Mouse (Mus musculus) spleen, postnatal 0 days (tissue): ENCODE measurements around the gene Dhx58. TPM values are rescaled to one million over a fixed set of nuclear protein-coding genes. Genes with fewer than 3 reads are reported as not detected.

Experiments used
- polyA plus RNA-seq: library from polyadenylated mRNA; unstranded; fragments of >200 nt; fragmentation: Nextera tagmentation; extraction: Ambion mirVana; gene quantifications from 2 replicates; pipeline ENCODE4 v1.2.1, GENCODE M21; 2015

The Dhx58 gene
- 6.6 and 10.1 TPM in 2 replicates for polyA plus RNA-seq

DNA sequence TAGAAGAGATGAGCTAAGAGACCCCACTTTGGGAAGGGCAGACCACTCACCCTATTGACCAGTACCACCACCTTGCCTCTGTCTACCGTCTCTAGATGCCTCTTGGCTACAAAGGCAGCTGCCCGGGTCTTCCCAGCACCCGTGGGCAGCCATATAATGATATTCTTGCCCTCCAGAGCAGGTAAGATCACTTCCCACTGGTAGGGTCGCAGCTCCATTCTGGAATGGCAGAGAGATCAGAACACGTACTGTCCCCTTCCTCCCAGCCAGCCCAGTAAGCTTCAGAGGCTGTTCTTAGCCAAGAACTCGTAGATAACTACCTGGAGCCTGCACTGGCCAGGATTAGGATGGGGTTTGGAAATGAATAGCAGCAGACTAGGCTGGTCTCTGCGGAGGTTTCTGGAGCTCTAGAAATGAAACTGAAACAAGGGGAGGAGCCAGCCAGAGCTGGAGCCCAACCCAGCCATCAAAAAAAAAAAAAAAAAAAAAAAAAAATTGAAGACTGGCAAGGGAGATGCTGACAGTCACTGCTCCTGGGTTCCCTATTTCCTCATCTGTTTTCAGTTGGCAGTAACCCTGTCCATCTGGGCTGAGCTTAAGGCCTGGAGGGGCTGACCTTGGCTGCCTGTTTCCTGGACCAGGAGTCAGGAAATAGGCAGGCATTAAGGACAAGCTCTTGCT, at the start of gene Dhx58:
TSS of gene Dhx58 (minus strand) at position 421 of the 681 bp plus-strand sequence.

DNA sequence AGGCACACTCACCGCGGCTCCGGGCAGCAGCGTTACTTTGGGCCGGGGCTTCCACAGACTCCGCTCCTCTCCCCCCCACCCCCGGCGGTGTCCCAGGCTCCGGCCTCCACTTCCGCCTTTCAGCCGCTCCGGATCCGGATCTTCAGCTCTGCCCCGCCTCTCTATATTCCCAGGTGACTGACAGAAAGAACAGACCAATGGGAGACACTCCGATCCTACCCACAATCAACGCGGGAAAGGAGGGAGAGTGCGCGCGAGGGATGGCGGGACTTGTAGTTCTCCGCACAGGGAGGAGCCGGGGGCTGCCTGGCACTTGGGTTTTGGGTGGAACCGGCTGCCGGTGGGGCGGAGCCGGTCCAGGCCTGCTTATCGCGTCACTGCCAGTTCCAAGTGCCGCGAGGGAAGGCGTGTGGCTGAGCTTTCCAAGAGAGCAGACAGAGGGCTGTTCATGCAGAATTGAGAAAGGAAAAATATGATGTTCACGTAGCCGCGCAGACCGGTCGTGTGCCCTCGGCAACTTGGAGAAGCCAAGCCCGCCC, 34.1 kb upstream of the Dhx58 start, which contains the start of gene Rab5c:
TSS of gene Rab5c (minus strand) at position 150 of the 539 bp plus-strand sequence.

DNA sequence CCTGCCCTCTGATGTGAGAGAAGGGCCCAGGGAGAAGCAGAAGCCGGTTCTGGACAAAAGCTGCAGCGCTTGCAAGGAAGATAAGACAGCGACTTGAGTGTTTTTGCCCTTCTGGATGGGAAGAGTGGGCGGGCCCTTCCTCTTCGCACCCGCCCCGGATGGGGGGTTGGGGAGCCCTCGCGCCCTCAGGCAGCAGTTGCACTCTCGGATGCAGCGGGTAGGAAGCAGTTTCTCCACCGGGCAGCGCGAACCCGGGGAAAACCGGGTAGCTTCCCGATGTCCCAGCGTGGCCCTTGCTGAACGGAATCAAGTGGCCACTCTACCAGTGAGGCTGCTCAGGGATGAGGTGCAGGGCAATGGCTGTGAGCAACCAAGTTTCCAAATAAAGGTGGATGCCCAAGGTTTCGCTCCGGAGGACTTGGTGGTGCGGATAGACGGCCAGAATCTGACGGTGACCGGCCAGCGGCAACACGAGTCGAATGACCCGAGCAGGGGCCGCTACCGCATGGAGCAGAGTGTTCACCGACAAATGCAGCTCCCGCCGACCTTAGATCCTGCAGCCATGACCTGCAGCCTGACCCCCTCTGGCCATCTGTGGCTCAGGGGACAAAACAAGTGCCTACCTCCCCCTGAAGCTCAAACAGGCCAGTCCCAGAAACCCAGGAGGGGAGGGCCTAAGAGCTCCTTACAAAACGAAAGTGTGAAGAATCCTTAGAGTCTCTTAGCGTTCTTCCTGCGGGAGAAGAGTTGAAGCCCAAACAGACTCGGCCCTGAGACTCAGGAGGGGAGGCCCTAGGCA, 9.9 kb upstream of the Dhx58 start, which contains the start of gene Hspb9:
TSS of gene Hspb9 (plus strand) at position 116 of the 799 bp plus-strand sequence.

DNA sequence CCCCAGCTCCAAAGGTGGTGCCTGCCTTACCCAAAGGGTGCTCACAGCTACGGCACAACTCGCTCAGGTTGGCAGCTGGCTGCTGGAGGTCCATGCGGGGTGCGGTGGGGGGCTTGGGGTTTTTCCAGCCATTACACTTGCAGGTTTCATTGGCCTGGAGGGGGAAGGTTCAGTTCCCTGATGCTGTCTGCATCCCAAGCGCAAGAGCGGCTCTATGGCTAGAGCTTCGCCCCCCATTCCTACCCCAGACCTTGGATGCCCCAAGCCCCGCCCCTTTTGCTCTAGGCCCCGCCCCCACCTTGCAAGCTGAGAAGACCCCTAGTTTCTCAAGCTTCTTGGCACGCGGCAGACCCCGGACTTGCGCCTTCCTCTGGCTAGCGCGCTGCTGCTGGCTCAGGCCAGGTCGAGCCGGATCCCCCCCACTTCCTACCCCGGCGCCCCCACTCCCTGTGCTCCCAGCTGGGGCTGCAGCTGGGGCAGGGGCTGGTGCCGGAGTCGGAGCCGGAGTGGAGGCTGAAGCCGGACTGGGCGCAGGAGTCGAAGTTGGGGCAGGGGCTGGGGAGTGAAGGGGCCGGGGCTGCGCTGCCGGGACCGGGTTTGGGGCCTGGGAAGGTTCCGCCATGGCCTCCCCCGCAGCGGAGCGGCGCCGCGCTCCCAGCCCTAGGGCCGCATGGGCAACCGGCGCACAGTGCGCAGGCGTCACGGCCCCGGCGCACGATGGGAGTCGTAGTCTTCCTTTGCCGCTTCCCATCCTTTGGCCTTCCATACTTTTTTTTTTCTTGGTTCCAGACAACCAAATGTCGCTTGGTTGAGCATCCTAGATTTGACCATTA, 7.9 kb upstream of the Dhx58 start, which contains the start of gene Kat2a:
TSS of gene Kat2a (minus strand) at position 683 of the 833 bp plus-strand sequence.

DNA sequence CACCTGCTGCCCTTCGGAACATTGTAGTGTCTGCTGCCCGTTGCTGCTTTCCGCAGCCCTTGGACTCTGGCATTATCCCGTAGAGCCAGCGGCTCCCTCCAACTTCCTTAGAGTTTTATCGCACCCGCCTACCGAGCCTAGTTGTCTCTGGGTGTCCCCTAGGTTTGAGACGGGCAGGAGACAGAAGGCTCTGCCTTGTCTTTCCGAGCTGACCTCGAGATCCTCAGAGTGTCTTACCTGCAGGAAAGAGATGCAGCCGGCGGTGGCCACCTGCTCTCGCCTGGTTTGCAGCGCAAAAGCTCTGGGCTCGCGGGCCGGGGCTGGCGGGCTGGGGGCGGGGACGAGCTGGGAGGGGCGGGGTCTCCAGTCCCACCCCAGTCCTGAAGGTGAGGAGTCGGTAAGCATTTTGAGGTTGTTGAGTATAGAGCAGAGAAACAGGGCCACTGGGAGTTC, 11.9 kb downstream of the Dhx58 start, which contains the start of gene Zfp385c:
TSS of gene Zfp385c (minus strand) at position 292 of the 453 bp plus-strand sequence.

Other genes with a start within 250 kb of the Dhx58 start
- 1.9 and 2.7 TPM in 2 replicates for gene Klhl11, start 231.5 kb downstream of the Dhx58 start, polyA plus RNA-seq
- gene Acly, start 176.3 kb downstream of the Dhx58 start, polyA plus RNA-seq: 36.3 and 40.0 TPM in 2 replicates
- 0.22 TPM in 2 replicates for gene Ttc25, start 158.7 kb downstream of the Dhx58 start, polyA plus RNA-seq
- gene Cnp, start 129.4 kb downstream of the Dhx58 start, polyA plus RNA-seq: 33.2 and 40.8 TPM in 2 replicates
- gene Nkiras2, start 85.0 kb downstream of the Dhx58 start, polyA plus RNA-seq: 22.4 and 25.7 TPM in 2 replicates
- gene Dnajc7, start 84.1 kb downstream of the Dhx58 start, polyA plus RNA-seq: 88.8 and 94.0 TPM in 2 replicates
- gene Zfp385c, start 11.8 kb downstream of the Dhx58 start, polyA plus RNA-seq: 0.15 and 0.22 TPM in 2 replicates
- gene Kat2a, start 8.2 kb upstream of the Dhx58 start, polyA plus RNA-seq: 18.7 and 20.4 TPM in 2 replicates
- 0.35 and 0.42 TPM in 2 replicates for gene Hspb9, start 9.6 kb upstream of the Dhx58 start, polyA plus RNA-seq
- 22.0 and 24.2 TPM in 2 replicates for gene Rab5c, start 33.9 kb upstream of the Dhx58 start, polyA plus RNA-seq
- 0.05 TPM in 2 replicates for gene Kcnh4, start 55.7 kb upstream of the Dhx58 start, polyA plus RNA-seq
- not detected in 2 replicates for gene Hcrt, start 58.7 kb upstream of the Dhx58 start, polyA plus RNA-seq
- 2.0 and 3.3 TPM in 2 replicates for gene Ghdc, start 66.7 kb upstream of the Dhx58 start, polyA plus RNA-seq
- 24.3 and 28.0 TPM in 2 replicates for gene Stat5b, start 146.5 kb upstream of the Dhx58 start, polyA plus RNA-seq
- 17.4 and 18.3 TPM in 2 replicates for gene Stat5a, start 155.1 kb upstream of the Dhx58 start, polyA plus RNA-seq
- gene Stat3, start 235.3 kb upstream of the Dhx58 start, polyA plus RNA-seq: 34.4 and 39.7 TPM in 2 replicates